Mouse (Mus musculus) forebrain, embryonic 13.5 days (tissue): Measurements from ENCODE around the gene B3gnt6. TPM values are rescaled to one million over a fixed set of nuclear protein-coding genes. Genes with fewer than 3 reads are reported as not detected.
A peak's percentile ranks its signal among the peaks of the same experiment; 100 is the strongest.

Experiments
- ATAC-seq: fragments of 200-750 bp; cut with Nextera tagmentation; 2 replicates; pipeline ENCODE4 v1.8.0; 2017
- H3K27ac ChIP-seq: fragments of 300-500 bp; sonication (generic); 2 replicates; pipeline ENCODE4 v1.5.1; 2015; ENCODE audit warnings: inconsistent platforms, mild to moderate bottlenecking, moderate library complexity
- H3K27me3 ChIP-seq: fragments of 300-500 bp; sonication (generic); 2 replicates; pipeline ENCODE4 v1.6.1; 2015; ENCODE audit warnings: mild to moderate bottlenecking, inconsistent platforms
- H3K36me3 ChIP-seq: fragments of 300-500 bp; sonication (generic); 2 replicates; pipeline ENCODE4 v1.6.1; 2015; ENCODE audit warnings: mild to moderate bottlenecking, inconsistent platforms; ENCODE audit not compliant: poor library complexity, severe bottlenecking
- H3K4me1 ChIP-seq: fragments of 300-500 bp; sonication (generic); 2 replicates; pipeline ENCODE4 v1.6.1; 2015; ENCODE audit warnings: inconsistent platforms
- H3K4me2 ChIP-seq: fragments of 300-500 bp; sonication (generic); 2 replicates; pipeline ENCODE4 v1.6.1; 2015; ENCODE audit warnings: inconsistent platforms, mild to moderate bottlenecking, moderate library complexity
- H3K4me3 ChIP-seq: fragments of 300-500 bp; sonication (generic); 2 replicates; pipeline ENCODE4 v1.5.1; 2015; ENCODE audit warnings: mild to moderate bottlenecking, inconsistent platforms
- H3K9ac ChIP-seq: fragments of 300-500 bp; sonication (generic); 2 replicates; pipeline ENCODE4 v1.6.1; 2015; ENCODE audit warnings: mild to moderate bottlenecking, inconsistent platforms
- H3K9me3 ChIP-seq: fragments of 300-500 bp; sonication (generic); replicated peaks from 2 replicates; pipeline ENCODE4 v1.6.1; 2016; ENCODE audit warnings: inconsistent platforms
- WGBS: fragments of 180-500 bp; shearing (Covaris S2); methylation state at CpG from one replicate; pipeline ENCODE4 v1.1.7; 2015; 5-methylcytosine and 5-hydroxymethylcytosine counted together
- polyA plus RNA-seq: library from polyadenylated mRNA; unstranded; fragments of >200 nt; fragmentation: Nextera tagmentation; extraction: Ambion mirVana; gene quantifications from 2 replicates; pipeline ENCODE4 v1.2.1, GENCODE M21; 2015

The B3gnt6 gene
- polyA plus RNA-seq = 0.09 and 0.12 TPM in 2 replicates

DNA sequence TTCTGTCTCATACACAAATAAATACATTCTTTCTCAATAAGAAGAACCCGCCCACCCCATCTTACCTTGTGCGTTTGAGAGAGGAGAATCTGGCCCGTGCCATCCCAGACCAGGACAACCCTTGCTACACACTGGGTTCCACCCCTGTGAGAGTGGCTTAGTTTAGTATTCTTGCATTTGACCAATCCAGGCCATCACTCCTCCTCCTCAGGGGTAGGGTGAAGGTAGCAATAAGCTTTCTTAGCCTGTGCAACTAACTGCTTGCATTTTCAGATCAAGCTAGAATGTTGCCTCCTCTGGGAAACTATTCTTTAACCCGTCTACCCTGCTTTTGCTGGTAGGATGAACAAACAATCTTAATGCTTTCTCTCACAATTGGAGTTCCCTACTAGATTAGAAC is at the start of gene B3gnt6:
B3gnt6 (minus strand) TSS at position 101 of the 400 bp plus-strand sequence.
- no peak for ATAC-seq
- no peaks in the 10 kb centered on the region for H3K9me3 ChIP-seq
- H3K4me3 ChIP-seq = no peak within 1 kb of the TSS
- WGBS = 91% methylated on average over 4 of the region's 4 CpGs
- no peak within 1 kb of the TSS for H3K9ac ChIP-seq
- no peaks in the 10 kb centered on the region for H3K36me3 ChIP-seq
- no peak within 1 kb of the TSS for H3K4me2 ChIP-seq
- peaks cover 32% of the 10 kb centered on the region for H3K27me3 ChIP-seq
- no peak within 1 kb of the TSS for H3K27ac ChIP-seq
- peaks cover 1% of the 10 kb centered on the region for H3K4me1 ChIP-seq

GRCm38 (mm10) chr7:98236686-98237359 is 37.5 kb upstream of the B3gnt6 start:
- peak; percentile 66; the same call in 1 of the 2 replicates for ATAC-seq
- Histone ChIP-seq H3K9me3 (no peaks in the 10 kb centered on the region), H3K4me3 (no peak overlapping the region), H3K4me1 (no peaks in the 10 kb centered on the region), H3K4me2 (no peak overlapping the region), H3K27ac (no peak overlapping the region), H3K36me3 (no peaks in the 10 kb centered on the region), H3K27me3 (no peaks in the 10 kb centered on the region), H3K9ac (no peak overlapping the region)
- 83% methylated on average over 3 of the region's 3 CpGs for WGBS

DNA sequence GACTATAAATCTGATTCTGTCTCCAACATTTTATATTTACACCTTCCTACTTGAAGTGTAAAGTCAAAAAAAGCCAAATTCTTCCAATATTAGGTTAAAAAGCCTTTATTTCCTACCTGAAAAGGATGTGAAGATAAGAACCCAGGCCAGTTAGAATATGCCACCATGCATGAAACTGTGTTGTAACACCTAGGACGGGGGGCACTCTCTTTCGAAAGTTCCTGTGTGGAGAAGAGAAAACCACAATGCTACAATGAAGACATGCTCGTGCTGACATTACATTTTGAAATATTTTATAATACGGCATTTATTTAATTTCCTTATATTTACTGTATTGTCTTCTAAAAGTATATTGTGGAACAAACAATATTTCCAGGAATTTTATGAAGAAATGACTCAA is 24.5 kb upstream of the B3gnt6 start:
- Histone ChIP-seq H3K9me3 (no peaks in the 10 kb centered on the region), H3K27ac (no peak overlapping the region), H3K9ac (no peak overlapping the region), H3K4me2 (no peak overlapping the region), H3K36me3 (no peaks in the 10 kb centered on the region), H3K27me3 (no peaks in the 10 kb centered on the region), H3K4me1 (no peaks in the 10 kb centered on the region), H3K4me3 (no peak overlapping the region)
- no peak for ATAC-seq
- WGBS = 94% methylated on average over 4 of the region's 4 CpGs

- Histone ChIP-seq H3K27ac (no peak overlapping the region), H3K9me3 (no peaks in the 10 kb centered on the region)
- no peak for ATAC-seq
These were observed 17.4 kb upstream of the B3gnt6 start for GRCm38 (mm10) chr7:98216713-98217112.

GRCm38 (mm10) chr7:98202946-98203345 is 3.7 kb upstream of the B3gnt6 start:
- H3K4me3 ChIP-seq = no peak overlapping the region
- H3K9ac ChIP-seq = no peak overlapping the region
- no peaks in the 10 kb centered on the region for H3K36me3 ChIP-seq
- H3K4me1 ChIP-seq = no peaks in the 10 kb centered on the region
- no peaks in the 10 kb centered on the region for H3K27me3 ChIP-seq
- ATAC-seq = no peak
- no peaks in the 10 kb centered on the region for H3K9me3 ChIP-seq
- no peak overlapping the region for H3K4me2 ChIP-seq
- WGBS = 90% methylated on average over 4 of the region's 4 CpGs
- no peak overlapping the region for H3K27ac ChIP-seq

More at GRCm38 (mm10) chr7:98216713-98217112, 17.4 kb upstream of the B3gnt6 start:
- Histone ChIP-seq H3K9ac (no peak overlapping the region), H3K4me3 (no peak overlapping the region), H3K4me1 (0 out of 2 replicates have a peak, but pooled peaks cover 3% of the 10 kb centered on the region), H3K36me3 (no peaks in the 10 kb centered on the region), H3K27me3 (no peaks in the 10 kb centered on the region), H3K4me2 (no peak overlapping the region)

- no peak for ATAC-seq
- H3K9ac ChIP-seq = no peak overlapping the region
- peaks cover 10% of the 10 kb centered on the region for H3K27me3 ChIP-seq
- WGBS = 87% methylated on average over 5 of the region's 5 CpGs
- H3K4me3 ChIP-seq = no peak overlapping the region
- H3K27ac ChIP-seq = no peak overlapping the region
- H3K36me3 ChIP-seq = no peaks in the 10 kb centered on the region
- H3K9me3 ChIP-seq = no peaks in the 10 kb centered on the region
- no peaks in the 10 kb centered on the region for H3K4me1 ChIP-seq
- no peak overlapping the region for H3K4me2 ChIP-seq
These were observed 2.3 kb upstream of the B3gnt6 start for GRCm38 (mm10) chr7:98201493-98202028.

DNA sequence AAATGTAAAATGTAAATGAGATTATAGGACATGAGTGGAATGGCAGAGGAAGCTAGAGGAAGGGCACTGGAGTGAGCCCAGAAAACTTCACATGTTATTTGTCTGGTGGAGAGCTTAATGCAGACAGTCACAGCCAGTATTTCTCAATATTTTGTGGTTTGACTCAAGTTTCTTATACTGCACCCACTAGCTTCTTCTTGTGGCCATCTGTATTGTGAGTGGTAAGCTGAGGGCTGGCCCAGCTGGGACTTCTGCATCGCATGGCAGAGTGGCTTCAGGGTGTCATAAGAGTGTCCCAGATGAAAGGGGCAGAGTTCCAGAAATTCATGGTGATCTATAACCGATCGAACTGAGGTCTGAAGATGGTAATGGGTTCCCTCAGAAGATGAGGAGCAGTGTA is 1.1 kb upstream of the B3gnt6 start:
- WGBS = 95% methylated on average over 3 of the region's 3 CpGs

DNA sequence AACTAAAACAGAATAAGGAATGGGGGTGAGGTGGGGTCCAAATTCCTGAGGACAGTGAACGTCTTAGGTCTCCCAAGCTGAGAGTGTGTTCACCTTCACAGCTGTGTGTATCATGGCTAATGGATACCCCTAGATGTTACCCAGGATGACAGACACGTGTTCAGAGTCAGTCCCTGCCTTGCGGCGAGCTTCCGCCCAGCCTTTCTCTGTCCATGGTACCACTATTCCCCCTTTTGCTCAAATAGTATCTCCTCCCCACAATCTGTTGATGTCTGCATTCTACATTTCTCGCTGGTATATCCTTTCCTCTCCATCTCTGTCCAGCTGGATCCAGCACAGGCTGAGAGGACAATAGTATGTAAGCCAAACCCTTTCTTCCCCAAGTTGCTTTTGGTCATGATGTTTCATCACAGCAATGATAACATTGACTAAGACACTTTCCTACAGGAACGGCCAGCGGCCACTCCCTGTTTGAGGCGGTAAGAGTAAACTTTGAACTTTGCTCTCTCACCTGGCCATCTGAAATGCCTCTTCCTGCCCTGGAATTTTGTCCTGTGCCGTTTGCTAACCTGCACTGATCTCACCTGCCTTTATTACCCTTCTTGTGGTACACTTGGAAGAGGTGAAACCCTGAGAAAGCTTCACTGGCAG is 4.0 kb downstream of the B3gnt6 start:
- Histone ChIP-seq H3K27ac (no peak overlapping the region), H3K4me1 (peaks cover 15% of the 10 kb centered on the region), H3K27me3 (peaks cover 70% of the 10 kb centered on the region), H3K9me3 (no peaks in the 10 kb centered on the region), H3K4me2 (no peak overlapping the region), H3K9ac (no peak overlapping the region), H3K4me3 (no peak overlapping the region), H3K36me3 (no peaks in the 10 kb centered on the region)
- ATAC-seq = no peak
- WGBS = 51% methylated on average over 10 of the region's 10 CpGs

More for the DNA sequence above, 1.1 kb upstream of the B3gnt6 start:
- H3K9me3 ChIP-seq = no peaks in the 10 kb centered on the region
- H3K4me3 ChIP-seq = no peak overlapping the region
- H3K36me3 ChIP-seq = no peaks in the 10 kb centered on the region
- H3K9ac ChIP-seq = no peak overlapping the region
- no peak overlapping the region for H3K27ac ChIP-seq
- no peak overlapping the region for H3K4me2 ChIP-seq
- no peak for ATAC-seq
- peaks cover 21% of the 10 kb centered on the region for H3K27me3 ChIP-seq
- no peaks in the 10 kb centered on the region for H3K4me1 ChIP-seq

- Histone ChIP-seq H3K27ac (no peak overlapping the region), H3K27me3 (peaks cover 80% of the 10 kb centered on the region), H3K9me3 (no peaks in the 10 kb centered on the region), H3K4me1 (peaks cover 20% of the 10 kb centered on the region), H3K9ac (peak overlapping the region; percentile 61), H3K36me3 (no peaks in the 10 kb centered on the region), H3K4me2 (peak overlapping the region; percentile 90), H3K4me3 (peak overlapping the region; percentile 46)
- peak; percentile 67 for ATAC-seq
- 1% methylated on average over 61 of the region's 61 CpGs for WGBS
These were observed 5.1 kb downstream of the B3gnt6 start for GRCm38 (mm10) chr7:98194026-98194792.

GRCm38 (mm10) chr7:98193515-98194025 is 5.7 kb downstream of the B3gnt6 start:
- H3K4me3 ChIP-seq = peak overlapping the region; percentile 46
- peaks cover 87% of the 10 kb centered on the region for H3K27me3 ChIP-seq
- H3K4me2 ChIP-seq = peak overlapping the region; percentile 90
- H3K36me3 ChIP-seq = no peaks in the 10 kb centered on the region
- H3K27ac ChIP-seq = no peak overlapping the region
- WGBS = 2% methylated on average over 36 of the region's 36 CpGs
- H3K4me1 ChIP-seq = peaks cover 20% of the 10 kb centered on the region
- H3K9ac ChIP-seq = peak overlapping the region; percentile 61
- H3K9me3 ChIP-seq = no peaks in the 10 kb centered on the region
- ATAC-seq = peak; percentile 79

DNA sequence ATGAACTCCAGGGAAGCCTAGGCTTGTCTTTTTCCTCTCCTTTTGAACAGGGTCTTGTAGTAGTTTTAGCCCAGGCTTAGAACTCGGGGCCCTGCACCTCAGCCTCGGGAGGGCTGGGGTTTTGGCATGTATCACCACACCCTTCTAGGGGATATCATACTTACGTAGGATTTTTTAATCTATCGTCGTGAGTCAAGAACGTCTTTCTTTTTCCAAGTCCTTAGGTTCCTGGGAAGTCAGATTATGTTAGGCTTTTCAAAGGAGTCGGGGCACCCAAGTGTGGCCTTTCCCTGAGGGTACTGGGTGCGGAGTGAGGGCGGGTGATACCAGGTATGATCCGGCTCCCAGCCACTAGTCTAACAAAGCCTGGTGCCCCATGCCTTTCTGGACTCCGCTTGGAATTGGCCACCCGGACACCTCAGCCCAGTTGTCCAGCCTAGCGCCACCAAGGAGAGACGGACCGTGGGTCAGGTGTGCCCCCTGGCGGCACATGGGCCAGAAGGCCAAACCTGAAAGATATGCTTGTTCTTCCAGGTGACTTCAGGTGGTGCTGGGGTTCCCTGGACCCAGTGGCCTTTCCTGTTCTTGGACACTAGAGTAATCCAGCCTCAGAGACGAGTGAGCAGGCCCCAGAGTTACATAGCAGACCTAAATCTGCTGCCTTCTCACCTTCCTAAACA is 7.6 kb downstream of the B3gnt6 start:
- H3K27ac ChIP-seq = no peak overlapping the region
- H3K27me3 ChIP-seq = peaks cover 82% of the 10 kb centered on the region
- no peak overlapping the region for H3K9ac ChIP-seq
- no peaks in the 10 kb centered on the region for H3K36me3 ChIP-seq
- WGBS = 69% methylated on average over 17 of the region's 17 CpGs
- H3K4me1 ChIP-seq = peaks cover 27% of the 10 kb centered on the region
- ATAC-seq = no peak
- H3K4me2 ChIP-seq = no peak overlapping the region
- no peak overlapping the region for H3K4me3 ChIP-seq
- H3K9me3 ChIP-seq = no peaks in the 10 kb centered on the region
